Mouse (Mus musculus): ENCODE results near the gene Lrp2bp. TPM values are rescaled to one million over a fixed set of nuclear protein-coding genes. Genes with fewer than 3 reads are reported as not detected.
A peak's percentile ranks its signal among the peaks of the same experiment; 100 is the strongest.

Gene Lrp2bp
- total RNA-seq, 1 experiment from 2014 or later: 0.05 TPM

- no peak for ATAC-seq (replicated peaks; ENCODE audit: low read depth, poor library complexity, severe bottlenecking)
These were observed 23.7 kb downstream of the Lrp2bp start for GRCm38 (mm10) chr8:46022758-46023157.

- no peak for ATAC-seq (replicated peaks; ENCODE audit: low read depth, poor library complexity, severe bottlenecking)
These were observed 25.3 kb downstream of the Lrp2bp start for GRCm38 (mm10) chr8:46024392-46024791.

GRCm38 (mm10) chr8:46036217-46036616, 37.1 kb downstream of the Lrp2bp start:
- ATAC-seq (replicated peaks; ENCODE audit: low read depth, poor library complexity, severe bottlenecking): no peak

- ATAC-seq (replicated peaks; ENCODE audit: low read depth, poor library complexity, severe bottlenecking): no peak
These were observed 40.6 kb downstream of the Lrp2bp start for GRCm38 (mm10) chr8:46039666-46040065.

GRCm38 (mm10) chr8:46040260-46040659, 41.2 kb downstream of the Lrp2bp start:
- ATAC-seq (replicated peaks; ENCODE audit: low read depth, poor library complexity, severe bottlenecking): no peak

GRCm38 (mm10) chr8:46072798-46073197, 73.7 kb downstream of the Lrp2bp start:
- ATAC-seq (replicated peaks; ENCODE audit: low read depth, poor library complexity, severe bottlenecking): no peak

GRCm38 (mm10) chr8:46073540-46074140, 74.5 kb downstream of the Lrp2bp start:
- ATAC-seq (replicated peaks; ENCODE audit: low read depth, poor library complexity, severe bottlenecking): no peak

GRCm38 (mm10) chr8:46075223-46075622, 76.1 kb downstream of the Lrp2bp start:
- no peak for ATAC-seq (replicated peaks; ENCODE audit: low read depth, poor library complexity, severe bottlenecking)

- 0 out of 2 replicates have a peak, but pooled peaks have one; percentile 39 for ATAC-seq (replicated peaks; ENCODE audit: low read depth, poor library complexity, severe bottlenecking)
These were observed 79.8 kb downstream of the Lrp2bp start for GRCm38 (mm10) chr8:46078866-46079265.

Other genes starting within 250 kb of the Lrp2bp start
- 0.29 TPM in 1 of 2 replicates, not detected in the other for gene Pdlim3, start 113.8 kb upstream of the Lrp2bp start, total RNA-seq (2017)
- not detected in 2 replicates for gene Ccdc110, start 64.7 kb upstream of the Lrp2bp start, total RNA-seq (2017)
- 1.1 and 3.2 TPM in 2 replicates for gene 1700029J07Rik, start 24.1 kb upstream of the Lrp2bp start, total RNA-seq (2017)
- 108 and 143 TPM in 2 replicates for gene Ufsp2, start 23.8 kb upstream of the Lrp2bp start, total RNA-seq (2017)
- 2.2 and 8.3 TPM in 2 replicates for gene Ankrd37, start 6.4 kb downstream of the Lrp2bp start, total RNA-seq (2017)
- 29.2 and 40.7 TPM in 2 replicates for gene Cfap97, start 152.5 kb downstream of the Lrp2bp start, total RNA-seq (2017)
- 10.9 and 12.3 TPM in 2 replicates for gene Snx25, start 152.9 kb downstream of the Lrp2bp start, total RNA-seq (2017)
- gene Slc25a4, start 212.0 kb downstream of the Lrp2bp start, total RNA-seq (2017): 159 and 178 TPM in 2 replicates